Mouse (Mus musculus) limb, embryonic 13.5 days (tissue): ENCODE measurements at regions not wholly inside any gene's neighbourhood (a gene's known extent, or its start where the extent isn't known, plus 50 kb on each side); places are given as distances from the start of the nearest gene placed in this dataset.

Source experiments
- ATAC-seq: fragments of 200-750 bp; cut with Nextera tagmentation; 2 replicates; pipeline ENCODE4 v1.8.0; 2017; ENCODE audit warnings: low read depth, moderate number of reproducible peaks, moderate TSS enrichment; ENCODE audit not compliant: low FRiP score
- H3K27ac ChIP-seq: fragments of 300-500 bp; sonication (generic); 2 replicates; pipeline ENCODE4 v1.5.1; 2015; ENCODE audit warnings: inconsistent platforms, mild to moderate bottlenecking, moderate library complexity
- H3K27me3 ChIP-seq: fragments of 300-500 bp; sonication (generic); 2 replicates; pipeline ENCODE4 v1.6.1; 2015; ENCODE audit warnings: mild to moderate bottlenecking, inconsistent platforms
- H3K36me3 ChIP-seq: fragments of 300-500 bp; sonication (generic); 2 replicates; pipeline ENCODE4 v1.6.1; 2015; ENCODE audit warnings: inconsistent platforms, mild to moderate bottlenecking, moderate library complexity
- H3K4me1 ChIP-seq: fragments of 300-500 bp; sonication (generic); 2 replicates; pipeline ENCODE4 v1.6.1; 2015; ENCODE audit warnings: inconsistent platforms
- H3K4me2 ChIP-seq: fragments of 300-500 bp; sonication (generic); replicated peaks from 2 replicates; pipeline ENCODE4 v1.6.1; 2015; ENCODE audit warnings: inconsistent platforms, mild to moderate bottlenecking, moderate library complexity
- H3K4me3 ChIP-seq: fragments of 300-500 bp; sonication (generic); 2 replicates; pipeline ENCODE4 v1.5.1; 2015; ENCODE audit warnings: moderate library complexity, mild to moderate bottlenecking, inconsistent platforms
- H3K9ac ChIP-seq: fragments of 300-500 bp; sonication (generic); 2 replicates; pipeline ENCODE4 v1.6.1; 2015; ENCODE audit warnings: mild to moderate bottlenecking, inconsistent platforms
- H3K9me3 ChIP-seq: fragments of 300-500 bp; sonication (generic); 2 replicates; pipeline ENCODE4 v1.6.1; 2016; ENCODE audit warnings: inconsistent platforms
- WGBS: fragments of 180-500 bp; shearing (Covaris S2); methylation state at CpG from one replicate; pipeline ENCODE4 v1.1.7; 2015; 5-methylcytosine and 5-hydroxymethylcytosine counted together

GRCm38 (mm10) chr3:18295921-18296320 is 347.7 kb downstream of the Cypt12 start:
- no peaks in the 10 kb centered on the region for H3K36me3 ChIP-seq
- no peak for ATAC-seq

GRCm38 (mm10) chr3:18298699-18299098 is 350.5 kb downstream of the Cypt12 start:
- Histone ChIP-seq H3K27ac (no peak overlapping the region), H3K4me3 (no peak overlapping the region), H3K27me3 (no peaks in the 10 kb centered on the region), H3K9ac (no peak overlapping the region), H3K4me1 (no peaks in the 10 kb centered on the region), H3K36me3 (no peaks in the 10 kb centered on the region), H3K9me3 (no peaks in the 10 kb centered on the region), H3K4me2 (no peak overlapping the region)
- no peak for ATAC-seq
- 88% methylated on average over 3 of the region's 3 CpGs for WGBS

More at GRCm38 (mm10) chr3:18295921-18296320, 347.7 kb downstream of the Cypt12 start:
- 92% methylated on average over 4 of the region's 4 CpGs for WGBS
- Histone ChIP-seq H3K4me1 (no peaks in the 10 kb centered on the region), H3K27ac (no peak overlapping the region), H3K9ac (no peak overlapping the region), H3K27me3 (no peaks in the 10 kb centered on the region), H3K9me3 (no peaks in the 10 kb centered on the region), H3K4me2 (no peak overlapping the region), H3K4me3 (no peak overlapping the region)

GRCm38 (mm10) chr3:18299502-18299901 is 351.3 kb downstream of the Cypt12 start:
- Histone ChIP-seq H3K4me1 (no peaks in the 10 kb centered on the region), H3K27ac (no peak overlapping the region), H3K9me3 (no peaks in the 10 kb centered on the region), H3K9ac (no peak overlapping the region), H3K36me3 (no peaks in the 10 kb centered on the region), H3K27me3 (no peaks in the 10 kb centered on the region), H3K4me2 (no peak overlapping the region), H3K4me3 (no peak overlapping the region)
- 39% methylated on average over 2 of the region's 2 CpGs for WGBS
- peak; percentile 66; the same call in 1 of the 2 replicates for ATAC-seq

- no peak overlapping the region for H3K27ac ChIP-seq
- H3K9me3 ChIP-seq, result 0 out of 2 replicates have a peak, but pooled peaks cover 4% of the 10 kb centered on the region
- 85% methylated on average over 2 of the region's 2 CpGs for WGBS
- H3K9ac ChIP-seq, result no peak overlapping the region
- H3K4me3 ChIP-seq, result no peak overlapping the region
- no peaks in the 10 kb centered on the region for H3K27me3 ChIP-seq
- ATAC-seq, result no peak
- H3K36me3 ChIP-seq, result no peaks in the 10 kb centered on the region
- no peak overlapping the region for H3K4me2 ChIP-seq
- no peaks in the 10 kb centered on the region for H3K4me1 ChIP-seq
These were observed 371.2 kb downstream of the Cypt12 start for GRCm38 (mm10) chr3:18319433-18319832.

GRCm38 (mm10) chr3:18333182-18333581 is 385.0 kb downstream of the Cypt12 start:
- H3K36me3 ChIP-seq, result no peaks in the 10 kb centered on the region
- H3K9ac ChIP-seq, result no peak overlapping the region
- no peaks in the 10 kb centered on the region for H3K4me1 ChIP-seq
- H3K4me3 ChIP-seq, result no peak overlapping the region
- H3K27me3 ChIP-seq, result no peaks in the 10 kb centered on the region
- no peak overlapping the region for H3K4me2 ChIP-seq
- no peak overlapping the region for H3K27ac ChIP-seq
- no peak for ATAC-seq
- H3K9me3 ChIP-seq, result no peaks in the 10 kb centered on the region

- no peaks in the 10 kb centered on the region for H3K4me1 ChIP-seq
- 83% methylated on average over 1 of the region's 1 CpGs for WGBS
- no peak for ATAC-seq
- no peak overlapping the region for H3K9ac ChIP-seq
- H3K27me3 ChIP-seq, result no peaks in the 10 kb centered on the region
- no peak overlapping the region for H3K4me2 ChIP-seq
- H3K36me3 ChIP-seq, result no peaks in the 10 kb centered on the region
- H3K9me3 ChIP-seq, result no peaks in the 10 kb centered on the region
- H3K27ac ChIP-seq, result no peak overlapping the region
- no peak overlapping the region for H3K4me3 ChIP-seq
These were observed 391.0 kb downstream of the Cypt12 start for GRCm38 (mm10) chr3:18339189-18339588.

- H3K36me3 ChIP-seq, result no peaks in the 10 kb centered on the region
- no peak overlapping the region for H3K27ac ChIP-seq
- WGBS, result 75% methylated on average over 8 of the region's 8 CpGs
- H3K9ac ChIP-seq, result no peak overlapping the region
- no peak overlapping the region for H3K4me2 ChIP-seq
- no peaks in the 10 kb centered on the region for H3K9me3 ChIP-seq
- H3K4me3 ChIP-seq, result no peak overlapping the region
- no peaks in the 10 kb centered on the region for H3K27me3 ChIP-seq
- H3K4me1 ChIP-seq, result no peaks in the 10 kb centered on the region
- ATAC-seq, result no peak
These were observed 393.5 kb downstream of the Cypt12 start for GRCm38 (mm10) chr3:18341757-18342156.

- Histone ChIP-seq H3K36me3 (no peaks in the 10 kb centered on the region), H3K27ac (no peak overlapping the region), H3K9ac (no peak overlapping the region), H3K27me3 (no peaks in the 10 kb centered on the region), H3K4me3 (no peak overlapping the region), H3K9me3 (no peaks in the 10 kb centered on the region), H3K4me1 (no peaks in the 10 kb centered on the region), H3K4me2 (no peak overlapping the region)
- ATAC-seq, result no peak
- 78% methylated on average over 8 of the region's 8 CpGs for WGBS
These were observed 430.1 kb downstream of the Cypt12 start for GRCm38 (mm10) chr3:18378014-18379005.

- ATAC-seq, result no peak
- Histone ChIP-seq H3K9ac (no peak overlapping the region), H3K4me3 (no peak overlapping the region), H3K36me3 (no peaks in the 10 kb centered on the region), H3K4me1 (no peaks in the 10 kb centered on the region), H3K27me3 (no peaks in the 10 kb centered on the region), H3K27ac (no peak overlapping the region), H3K4me2 (no peak overlapping the region), H3K9me3 (no peaks in the 10 kb centered on the region)
- WGBS, result 70% methylated on average over 4 of the region's 4 CpGs
These were observed 473.8 kb downstream of the Cypt12 start for GRCm38 (mm10) chr3:18421886-18422575.

- H3K9ac ChIP-seq, result no peak overlapping the region
- no peaks in the 10 kb centered on the region for H3K4me1 ChIP-seq
- ATAC-seq, result no peak
- no peak overlapping the region for H3K27ac ChIP-seq
- 92% methylated on average over 1 of the region's 1 CpGs for WGBS
- H3K27me3 ChIP-seq, result no peaks in the 10 kb centered on the region
- H3K9me3 ChIP-seq, result no peaks in the 10 kb centered on the region
- H3K36me3 ChIP-seq, result no peaks in the 10 kb centered on the region
- no peak overlapping the region for H3K4me3 ChIP-seq
- H3K4me2 ChIP-seq, result no peak overlapping the region
These were observed 480.7 kb downstream of the Cypt12 start for GRCm38 (mm10) chr3:18428908-18429307.

GRCm38 (mm10) chr3:18438845-18439244 is 490.6 kb downstream of the Cypt12 start:
- H3K4me2 ChIP-seq, result no peak overlapping the region
- H3K4me1 ChIP-seq, result no peaks in the 10 kb centered on the region
- H3K9me3 ChIP-seq, result no peaks in the 10 kb centered on the region
- ATAC-seq, result no peak
- H3K9ac ChIP-seq, result no peak overlapping the region
- WGBS, result 78% methylated on average over 5 of the region's 5 CpGs
- H3K4me3 ChIP-seq, result no peak overlapping the region
- no peaks in the 10 kb centered on the region for H3K27me3 ChIP-seq
- H3K27ac ChIP-seq, result no peak overlapping the region
- no peaks in the 10 kb centered on the region for H3K36me3 ChIP-seq

- Histone ChIP-seq H3K27me3 (no peaks in the 10 kb centered on the region), H3K36me3 (no peaks in the 10 kb centered on the region), H3K27ac (peak overlapping the region; percentile 58), H3K4me3 (no peak overlapping the region), H3K4me2 (no peak overlapping the region), H3K9ac (no peak overlapping the region), H3K4me1 (peaks cover 5% of the 10 kb centered on the region; the same call in 1 of the 2 replicates), H3K9me3 (no peaks in the 10 kb centered on the region)
- peak; percentile 87 for ATAC-seq
- WGBS, result 39% methylated on average over 3 of the region's 3 CpGs
These were observed 504.2 kb downstream of the Cypt12 start for GRCm38 (mm10) chr3:18452197-18452933.
